Mouse (Mus musculus) hindbrain, embryonic 11.5 days (tissue): Measurements from ENCODE around the gene Sema3d. TPM values are rescaled to one million over a fixed set of nuclear protein-coding genes. Genes with fewer than 3 reads are reported as not detected.
A peak's percentile ranks its signal among the peaks of the same experiment; 100 is the strongest.

ENCODE experiments used
- ATAC-seq: fragments of 200-750 bp; cut with Nextera tagmentation; 2 replicates; pipeline ENCODE4 v1.8.0; 2017; ENCODE audit warnings: mild to moderate bottlenecking, moderate TSS enrichment, moderate library complexity; ENCODE audit not compliant: low FRiP score
- DNase-seq: peaks from one replicate; pipeline ENCODE4 v3.0.0-alpha.2; 2015; ENCODE audit warnings: low spot score
- H3K27ac ChIP-seq: fragments of 300-500 bp; sonication (generic); 2 replicates; pipeline ENCODE4 v1.5.1; 2014; ENCODE audit warnings: mild to moderate bottlenecking, low read depth, low read length
- H3K27me3 ChIP-seq: fragments of 300-500 bp; sonication (generic); 2 replicates; pipeline ENCODE4 v1.6.1; 2014; ENCODE audit warnings: mild to moderate bottlenecking, low read length, moderate library complexity, mixed read lengths; ENCODE audit not compliant: control insufficient read depth, insufficient read depth
- H3K36me3 ChIP-seq: fragments of 300-500 bp; sonication (generic); 2 replicates; pipeline ENCODE4 v1.6.1; 2014; ENCODE audit warnings: mild to moderate bottlenecking, low read length, moderate library complexity, mixed read lengths; ENCODE audit not compliant: control insufficient read depth, insufficient read depth
- H3K4me1 ChIP-seq: fragments of 300-500 bp; sonication (generic); replicated peaks from 2 replicates; pipeline ENCODE4 v1.6.1; 2014; ENCODE audit warnings: low read length, mixed read lengths; ENCODE audit not compliant: control insufficient read depth, insufficient read depth
- H3K4me2 ChIP-seq: fragments of 300-500 bp; sonication (generic); replicated peaks from 2 replicates; pipeline ENCODE4 v1.6.1; 2014; ENCODE audit warnings: mild to moderate bottlenecking, low read depth, low read length
- H3K4me3 ChIP-seq: fragments of 300-500 bp; sonication (generic); 2 replicates; pipeline ENCODE4 v1.5.1; 2014; ENCODE audit warnings: low read depth, low read length
- H3K9ac ChIP-seq: fragments of 300-500 bp; sonication (generic); 2 replicates; pipeline ENCODE4 v1.6.1; 2014; ENCODE audit warnings: low read depth, low read length
- H3K9me3 ChIP-seq: fragments of 300-500 bp; sonication (generic); 2 replicates; pipeline ENCODE4 v1.6.1; 2016; ENCODE audit warnings: low read length; ENCODE audit not compliant: control insufficient read depth
- WGBS: fragments of 180-500 bp; shearing (Covaris S2); extraction: QIAGEN DNeasy Blood & Tissue Kit; methylation state at CpG from one replicate; pipeline ENCODE4 v1.1.7; 2014; 5-methylcytosine and 5-hydroxymethylcytosine counted together
- polyA plus RNA-seq: library from polyadenylated mRNA; unstranded; fragments of >200 nt; fragmentation: Nextera tagmentation; extraction: Ambion mirVana; gene quantifications from 2 replicates; pipeline ENCODE4 v1.2.1, GENCODE M21; 2014

The Sema3d gene
- 4.3 and 5.5 TPM in 2 replicates for polyA plus RNA-seq

GRCm38 (mm10) chr5:12383133-12383959, at the start of gene Sema3d:
Gene Sema3d (plus strand): TSS chr5:12383385.
- WGBS: under 1% methylated on average over 47 of the region's 49 CpGs
- H3K9me3 ChIP-seq: no peaks in the 10 kb centered on the region
- ATAC-seq: peak; percentile 97

DNA sequence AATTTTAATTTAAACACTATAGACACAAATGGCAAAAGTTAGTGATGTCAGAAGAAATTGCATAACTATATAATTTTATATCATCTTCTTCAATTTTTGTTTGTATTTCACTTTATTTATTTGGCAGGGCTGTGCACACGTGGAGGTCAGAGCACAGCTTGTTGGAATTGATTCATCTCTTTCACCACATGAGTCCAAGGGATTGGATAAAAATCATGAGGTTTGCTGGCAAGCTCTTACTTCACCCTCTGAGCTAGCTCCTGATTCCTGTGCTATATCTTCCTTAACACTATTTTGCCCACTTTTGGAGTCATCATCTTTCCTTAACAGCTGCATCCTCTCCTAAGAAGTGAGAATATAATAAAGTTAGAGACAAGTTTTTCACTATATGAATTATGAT, 5.9 kb upstream of the Sema3d start:
- WGBS: 52% methylated on average over 1 of the region's 1 CpGs
- H3K36me3 ChIP-seq: no peaks in the 10 kb centered on the region
- H3K27me3 ChIP-seq: no peaks in the 10 kb centered on the region
- H3K4me3 ChIP-seq: no peak overlapping the region
- no peaks in the 10 kb centered on the region for H3K4me1 ChIP-seq
- no peak overlapping the region for H3K27ac ChIP-seq
- no peak for DNase-seq
- H3K9ac ChIP-seq: no peak overlapping the region
- H3K9me3 ChIP-seq: no peaks in the 10 kb centered on the region
- ATAC-seq: no peak
- no peak overlapping the region for H3K4me2 ChIP-seq

More at GRCm38 (mm10) chr5:12383133-12383959, at the start of gene Sema3d:
- DNase-seq: peak; percentile 86
- Histone ChIP-seq H3K27me3 (no peaks in the 10 kb centered on the region; the same call in 1 of the 2 replicates), H3K36me3 (no peaks in the 10 kb centered on the region), H3K9ac (peak within 1 kb of the TSS; percentile 16), H3K4me2 (peak within 1 kb of the TSS; percentile 78), H3K27ac (no peak within 1 kb of the TSS), H3K4me3 (peak within 1 kb of the TSS; percentile 39), H3K4me1 (no peaks in the 10 kb centered on the region)

- H3K4me2 ChIP-seq: no peak overlapping the region
- H3K27ac ChIP-seq: no peak overlapping the region
- 46% methylated on average over 5 of the region's 5 CpGs for WGBS
- ATAC-seq (no peak), DNase-seq (no peak)
- H3K27me3 ChIP-seq: no peaks in the 10 kb centered on the region; the same call in 1 of the 2 replicates
- no peaks in the 10 kb centered on the region for H3K9me3 ChIP-seq
- H3K4me1 ChIP-seq: no peaks in the 10 kb centered on the region
- no peak overlapping the region for H3K9ac ChIP-seq
- H3K36me3 ChIP-seq: no peaks in the 10 kb centered on the region
- H3K4me3 ChIP-seq: no peak overlapping the region
Observed at GRCm38 (mm10) chr5:12378900-12379299, 4.3 kb upstream of the Sema3d start.

- Histone ChIP-seq H3K36me3 (no peaks in the 10 kb centered on the region), H3K9me3 (no peaks in the 10 kb centered on the region), H3K27ac (no peak overlapping the region), H3K27me3 (no peaks in the 10 kb centered on the region; the same call in 1 of the 2 replicates), H3K4me1 (no peaks in the 10 kb centered on the region), H3K9ac (no peak overlapping the region), H3K4me2 (no peak overlapping the region), H3K4me3 (no peak overlapping the region)
- DNase-seq: no peak
- 84% methylated on average over 5 of the region's 5 CpGs for WGBS
- ATAC-seq: no peak
Observed at GRCm38 (mm10) chr5:12382010-12382409, 1.2 kb upstream of the Sema3d start.

DNA sequence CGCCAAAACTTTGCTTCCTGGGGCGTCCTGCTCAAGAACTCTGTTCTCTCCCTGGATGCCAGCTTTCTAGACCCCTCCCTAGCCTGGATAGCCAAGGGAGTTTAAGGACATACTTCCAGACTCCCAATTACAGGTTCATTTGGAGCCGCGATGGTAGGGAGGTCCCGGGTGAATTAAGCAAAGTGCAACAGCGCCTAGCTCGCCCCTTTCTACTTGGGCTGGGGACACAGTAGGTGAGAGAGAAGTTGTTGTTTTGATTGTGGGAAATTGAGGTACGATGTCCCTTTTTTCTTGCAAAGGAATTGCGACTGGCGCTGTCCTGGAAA, 738 bp downstream of the Sema3d start:
- WGBS: 1% methylated on average over 10 of the region's 10 CpGs
- Histone ChIP-seq H3K27me3 (no peaks in the 10 kb centered on the region; the same call in 1 of the 2 replicates), H3K36me3 (no peaks in the 10 kb centered on the region), H3K4me3 (peak overlapping the region; percentile 39), H3K4me1 (no peaks in the 10 kb centered on the region), H3K9ac (peak overlapping the region; percentile 16), H3K4me2 (peak overlapping the region; percentile 78), H3K9me3 (no peaks in the 10 kb centered on the region), H3K27ac (no peak overlapping the region)
- ATAC-seq (no peak; the same call in 1 of the 2 replicates), DNase-seq (no peak)

DNA sequence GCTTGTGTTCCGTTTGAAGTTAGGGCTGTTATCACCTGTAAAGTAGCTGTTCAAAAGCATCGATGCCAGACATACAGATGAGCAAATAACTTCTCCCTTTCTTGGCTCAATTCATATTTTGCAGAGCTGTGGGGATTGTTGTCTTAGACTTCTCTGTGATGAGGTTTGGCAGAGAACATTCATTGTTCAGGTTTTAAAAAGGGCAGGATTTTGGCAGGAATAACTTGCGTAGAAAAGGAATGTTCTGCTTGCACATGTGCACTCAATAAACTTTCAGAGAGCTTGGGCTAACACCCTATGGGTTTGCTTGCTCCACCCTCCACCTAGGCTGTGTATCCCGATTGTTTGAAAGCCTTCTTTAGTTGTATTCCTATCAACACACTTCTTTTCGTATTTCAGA, 9.5 kb downstream of the Sema3d start:
- Histone ChIP-seq H3K4me3 (no peak overlapping the region), H3K27me3 (no peaks in the 10 kb centered on the region), H3K36me3 (no peaks in the 10 kb centered on the region), H3K9me3 (no peaks in the 10 kb centered on the region), H3K4me2 (no peak overlapping the region), H3K9ac (no peak overlapping the region), H3K4me1 (no peaks in the 10 kb centered on the region), H3K27ac (no peak overlapping the region)
- DNase-seq (no peak), ATAC-seq (no peak)
- WGBS: 87% methylated on average over 5 of the region's 5 CpGs

DNA sequence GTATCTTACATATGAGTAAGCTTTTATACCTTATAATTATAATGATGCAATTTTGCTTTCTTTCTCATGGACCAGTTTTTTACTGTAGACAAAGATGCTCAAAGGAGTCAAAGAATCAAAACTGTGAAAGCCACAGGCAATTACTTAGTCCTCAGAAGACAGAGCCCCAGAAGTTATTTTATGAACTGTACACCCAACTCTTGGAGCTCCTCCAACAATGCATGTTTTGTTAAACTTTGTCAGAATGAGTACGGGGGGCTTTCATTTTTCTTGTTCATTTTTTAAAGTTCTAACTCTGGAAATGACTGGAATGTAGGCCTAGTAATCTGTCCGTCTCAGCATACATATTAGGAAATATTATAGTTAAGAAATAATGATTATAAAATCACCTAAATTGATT, 16.1 kb downstream of the Sema3d start:
- Histone ChIP-seq H3K36me3 (no peaks in the 10 kb centered on the region), H3K4me2 (no peak overlapping the region), H3K4me1 (no peaks in the 10 kb centered on the region), H3K27ac (no peak overlapping the region), H3K4me3 (no peak overlapping the region), H3K9ac (no peak overlapping the region), H3K9me3 (no peaks in the 10 kb centered on the region), H3K27me3 (no peaks in the 10 kb centered on the region)
- ATAC-seq (no peak), DNase-seq (no peak)
- WGBS: 91% methylated on average over 2 of the region's 2 CpGs

GRCm38 (mm10) chr5:12404229-12404628, 21.0 kb downstream of the Sema3d start:
- H3K27me3 ChIP-seq: no peaks in the 10 kb centered on the region
- no peaks in the 10 kb centered on the region for H3K4me1 ChIP-seq
- no peaks in the 10 kb centered on the region for H3K36me3 ChIP-seq
- no peaks in the 10 kb centered on the region for H3K9me3 ChIP-seq
- ATAC-seq (no peak), DNase-seq (no peak)
- no peak overlapping the region for H3K4me3 ChIP-seq
- no peak overlapping the region for H3K27ac ChIP-seq
- H3K4me2 ChIP-seq: no peak overlapping the region
- no peak overlapping the region for H3K9ac ChIP-seq

DNA sequence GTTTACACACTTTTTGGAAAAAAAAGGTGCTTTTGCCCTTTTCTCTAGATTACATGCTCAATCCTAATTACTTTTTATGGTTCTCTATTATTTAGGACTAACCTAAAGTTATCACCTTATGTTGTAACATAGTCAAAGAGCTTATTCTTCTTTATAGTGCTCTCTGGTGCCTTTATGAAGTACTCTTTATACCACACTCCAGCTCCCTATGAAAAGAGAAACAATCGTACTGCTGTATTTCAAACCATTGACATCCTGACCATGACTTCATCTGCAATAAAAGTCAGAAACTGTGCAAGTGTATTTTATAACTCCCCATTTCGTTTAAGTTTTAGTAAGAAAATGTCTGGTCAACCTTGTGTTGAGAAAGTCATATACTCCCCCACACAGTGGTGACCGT, 29.4 kb downstream of the Sema3d start:
- H3K9ac ChIP-seq: no peak overlapping the region
- no peak for DNase-seq
- H3K4me3 ChIP-seq: no peak overlapping the region
- no peaks in the 10 kb centered on the region for H3K9me3 ChIP-seq
- H3K36me3 ChIP-seq: no peaks in the 10 kb centered on the region
- H3K4me1 ChIP-seq: no peaks in the 10 kb centered on the region
- no peaks in the 10 kb centered on the region for H3K27me3 ChIP-seq
- no peak overlapping the region for H3K27ac ChIP-seq
- WGBS: 79% methylated on average over 3 of the region's 3 CpGs
- no peak overlapping the region for H3K4me2 ChIP-seq
- no peak for ATAC-seq
